Mouse (Mus musculus) left cerebral cortex, postnatal 10 days (tissue): ENCODE results near the gene Atp6v0e2. TPM values are rescaled to one million over a fixed set of nuclear protein-coding genes. Genes with fewer than 3 reads are reported as not detected.

Source experiments
- DNase-seq, 2 experiments: peaks; one replicate each; pipeline ENCODE4 v3.0.0; 2021 to 2022; ENCODE audit warnings: low spot score in 2 of 2, mixed read lengths in 1 of 2; ENCODE audit errors: extremely low spot score in 1 of 2
- intact Hi-C: fragments of 180-260 bp; cut with DNase I; formaldehyde crosslinking; loops from one replicate; pipeline ENCODE4 v1.15.1; 2025
- total RNA-seq, 2 experiments: library from RNA; stranded (reverse); gene quantifications; 2 replicates each; pipeline ENCODE4 v1.2.3; 2021

Atp6v0e2 gene
- total RNA-seq, 2 experiments from 2014 or later: 485 to 501 TPM

DNA sequence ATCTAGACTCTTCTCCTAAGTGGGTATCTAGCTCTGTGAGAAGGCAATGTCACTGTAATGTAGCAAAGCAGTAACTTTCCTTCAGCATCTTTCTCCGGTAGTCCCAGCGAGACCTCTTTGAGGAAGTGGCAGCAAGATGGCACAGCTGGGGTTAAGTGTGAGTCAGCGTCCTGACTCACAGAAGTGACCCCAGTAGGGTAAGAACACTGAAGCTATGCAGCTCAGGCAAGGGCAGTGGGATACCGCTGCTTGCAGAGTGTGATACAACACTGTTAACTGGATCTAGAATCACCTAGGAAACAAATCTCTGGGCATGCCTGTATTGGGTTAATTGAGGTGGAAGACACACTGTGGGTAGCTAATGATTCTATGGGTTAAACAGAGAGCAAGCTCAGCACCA, 1.3 kb upstream of the Atp6v0e2 start:
- DNase-seq: no peak
- intact Hi-C loops: loop anchor here (10.0 kb wide), 1 partner anchor 361 kb away; no protein-coding TSS in a partner anchor

DNA sequence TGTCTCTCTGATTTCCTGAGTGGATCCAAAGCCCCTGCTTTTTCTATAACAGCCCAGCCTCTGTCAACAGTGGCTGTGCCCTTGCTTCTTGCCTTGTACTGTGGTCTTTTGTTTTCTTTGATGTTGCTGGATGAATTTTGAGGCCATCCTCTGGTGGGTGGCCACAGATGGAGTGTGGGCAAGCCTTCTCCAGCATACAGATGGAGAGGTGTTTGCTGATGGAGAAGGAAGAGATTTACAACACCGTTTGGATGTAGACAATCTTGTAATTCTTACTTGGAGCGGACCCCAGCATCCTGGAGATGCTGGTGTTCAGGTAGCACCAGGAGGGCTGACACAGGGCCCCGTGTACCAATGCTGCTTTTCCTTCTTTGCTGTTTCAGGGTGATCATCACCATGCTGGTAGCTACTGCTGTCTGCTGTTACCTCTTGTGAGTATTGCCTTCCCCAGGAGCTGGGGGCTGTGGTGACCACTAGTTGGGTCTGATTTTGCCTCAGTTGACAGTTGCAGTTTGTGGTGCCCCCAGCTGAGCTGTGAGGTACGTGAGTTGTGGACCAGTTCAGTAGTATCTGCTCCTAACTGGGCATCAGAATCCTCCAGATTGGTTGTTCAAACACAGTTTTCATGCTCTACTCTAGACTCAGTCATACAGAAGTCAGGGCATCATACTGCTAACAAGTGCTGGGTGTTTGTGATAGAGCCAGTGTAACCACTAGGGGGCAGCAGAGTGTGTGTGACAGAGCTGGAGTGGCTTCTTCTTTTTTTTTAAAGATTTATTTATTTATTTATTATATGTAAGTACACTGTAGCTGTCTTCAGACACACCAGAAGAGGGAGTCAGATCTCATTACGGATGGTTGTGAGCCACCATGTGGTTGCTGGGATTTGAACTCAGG, 1.7 kb downstream of the Atp6v0e2 start:
- intact Hi-C loops: loop anchor here (10.0 kb wide), 1 partner anchor 364 kb away; no protein-coding TSS in a partner anchor
- DNase-seq: peak; percentile 70 to 88

- intact Hi-C loops: loop anchor here (5.0 to 10.0 kb wide), 2 partner anchors 92 to 365 kb away; no protein-coding TSS in a partner anchor
These were observed 2.4 kb downstream of the Atp6v0e2 start for GRCm38 (mm10) chr6:48539860-48540259.

GRCm38 (mm10) chr6:48540721-48541120, 3.3 kb downstream of the Atp6v0e2 start:
- intact Hi-C loops: loop anchor here (5.0 kb wide), 1 partner anchor 92 kb away; no protein-coding TSS in a partner anchor
- DNase-seq: no peak

More at GRCm38 (mm10) chr6:48539860-48540259, 2.4 kb downstream of the Atp6v0e2 start:
- no peak for DNase-seq

DNA sequence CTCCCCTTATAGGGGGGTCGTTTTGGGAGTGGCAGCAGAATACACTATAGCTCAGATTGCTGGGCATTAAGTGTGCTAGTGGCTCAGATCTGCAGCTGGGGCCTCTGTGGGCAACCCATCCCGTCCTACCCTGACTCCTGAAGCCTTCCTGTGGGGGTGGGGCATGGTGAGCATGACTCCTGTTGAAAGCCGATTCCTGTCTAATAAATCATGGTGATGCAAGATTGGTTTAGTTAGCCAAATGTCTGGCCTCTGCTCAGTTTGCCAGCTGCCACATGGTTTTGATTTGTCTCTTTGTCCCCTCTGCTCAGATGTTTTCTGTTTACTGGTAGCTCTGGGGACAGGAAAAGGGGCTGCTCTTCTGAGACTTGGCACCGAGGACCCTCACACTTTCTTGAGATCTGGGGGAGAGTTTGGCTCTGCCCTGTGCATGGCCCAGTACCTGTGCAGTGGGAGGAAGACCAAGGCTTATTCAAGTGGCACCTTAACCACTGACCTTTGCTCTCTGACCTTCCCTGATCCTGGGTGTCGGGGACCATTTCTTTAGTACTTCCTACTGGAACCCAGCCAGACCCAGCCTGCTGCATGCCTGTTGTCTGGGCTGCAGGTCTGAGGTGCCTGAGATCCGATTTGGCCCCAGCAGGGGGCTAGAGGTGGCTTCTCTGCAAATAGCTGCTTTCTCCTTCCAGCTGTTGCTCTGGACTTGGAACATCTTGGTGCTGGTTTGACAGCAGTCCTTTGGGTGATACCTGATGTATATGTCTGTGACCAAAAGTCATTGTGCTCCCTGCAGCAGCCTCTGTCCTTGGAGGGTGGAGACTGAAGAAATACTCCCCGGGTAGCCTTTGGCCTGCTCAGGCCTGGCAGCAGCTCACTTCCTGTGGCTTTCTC, 4.4 kb downstream of the Atp6v0e2 start:
- DNase-seq: peak in 1 of 2 experiments; percentile 49
- intact Hi-C loops: loop anchor here (5.0 kb wide), 1 partner anchor 90 kb away; no protein-coding TSS in a partner anchor

DNA sequence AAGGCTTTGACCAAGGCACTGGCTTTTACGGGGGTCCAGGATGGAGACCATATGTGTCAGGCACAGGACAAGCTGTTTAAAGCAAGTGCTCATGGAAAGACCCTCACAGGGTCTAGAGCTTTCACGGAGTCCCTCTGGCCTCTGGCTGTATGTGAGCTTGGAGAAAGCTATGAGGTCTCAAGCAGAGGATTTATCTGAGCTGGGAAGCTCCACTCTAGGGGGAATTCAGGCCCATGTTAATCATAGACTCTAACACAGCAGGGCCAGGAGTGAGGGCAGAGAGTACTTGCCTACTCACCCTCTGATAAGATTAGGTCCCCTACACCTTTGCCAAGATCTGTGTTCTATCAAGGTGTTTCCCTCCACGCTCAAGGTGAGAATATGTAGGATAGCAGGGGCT, 5.2 kb downstream of the Atp6v0e2 start:
- no peak for DNase-seq
- intact Hi-C loops: loop anchor here (5.0 kb wide), 1 partner anchor 90 kb away; no protein-coding TSS in a partner anchor

- intact Hi-C loops: no loop called here
- DNase-seq: no peak
These were observed 7.8 kb downstream of the Atp6v0e2 start for GRCm38 (mm10) chr6:48545251-48545650.

DNA sequence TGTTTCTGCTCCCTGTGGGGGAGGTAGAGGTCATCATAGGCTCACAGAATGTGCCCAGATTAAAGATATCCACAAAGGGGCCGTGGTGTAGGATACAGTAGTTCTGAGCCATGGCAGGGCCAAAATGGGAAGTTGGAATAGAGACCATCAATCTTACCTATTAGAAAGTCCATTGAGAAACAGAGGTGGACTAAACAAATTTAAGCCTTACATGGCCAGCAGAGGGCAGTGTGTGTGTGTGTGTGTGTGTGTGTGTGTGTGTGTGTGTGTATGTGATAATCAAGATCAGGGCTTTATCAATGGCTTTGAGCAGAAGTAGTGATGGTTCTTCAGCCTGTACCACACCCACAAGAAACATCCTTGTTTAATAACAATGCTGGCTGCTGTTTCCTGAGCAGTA, 8.9 kb downstream of the Atp6v0e2 start:
- intact Hi-C loops: no loop called here
- peak in 1 of 2 experiments; percentile 54 for DNase-seq

DNA sequence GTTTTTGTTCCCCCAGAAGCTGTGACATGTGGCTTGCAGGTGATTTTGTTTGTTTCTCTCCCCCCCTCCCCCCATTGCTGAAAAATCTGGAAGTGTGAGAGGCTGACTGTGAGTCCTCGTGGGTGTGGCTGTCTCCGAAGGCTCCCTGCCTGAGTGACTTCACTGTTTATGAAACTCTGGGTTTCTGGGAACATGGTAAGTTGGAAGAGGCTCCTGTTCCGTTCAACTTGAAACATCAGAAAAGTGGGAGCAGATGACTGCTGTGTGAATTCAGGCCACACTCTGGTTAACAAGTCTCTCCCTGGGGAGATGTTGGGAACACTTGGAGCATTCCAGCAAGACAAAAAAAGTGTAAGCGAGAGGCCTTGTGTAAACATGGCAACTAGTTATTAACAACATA, 9.4 kb downstream of the Atp6v0e2 start:
- DNase-seq: no peak
- intact Hi-C loops: no loop called here

- intact Hi-C loops: no loop called here
- no peak for DNase-seq
These were observed 10.9 kb downstream of the Atp6v0e2 start for GRCm38 (mm10) chr6:48548314-48548713.

- DNase-seq: no peak
- intact Hi-C loops: no loop called here
These were observed 15.5 kb downstream of the Atp6v0e2 start for GRCm38 (mm10) chr6:48552918-48553317.

GRCm38 (mm10) chr6:48553819-48554218, 16.4 kb downstream of the Atp6v0e2 start:
- intact Hi-C loops: no loop called here
- DNase-seq: no peak

DNA sequence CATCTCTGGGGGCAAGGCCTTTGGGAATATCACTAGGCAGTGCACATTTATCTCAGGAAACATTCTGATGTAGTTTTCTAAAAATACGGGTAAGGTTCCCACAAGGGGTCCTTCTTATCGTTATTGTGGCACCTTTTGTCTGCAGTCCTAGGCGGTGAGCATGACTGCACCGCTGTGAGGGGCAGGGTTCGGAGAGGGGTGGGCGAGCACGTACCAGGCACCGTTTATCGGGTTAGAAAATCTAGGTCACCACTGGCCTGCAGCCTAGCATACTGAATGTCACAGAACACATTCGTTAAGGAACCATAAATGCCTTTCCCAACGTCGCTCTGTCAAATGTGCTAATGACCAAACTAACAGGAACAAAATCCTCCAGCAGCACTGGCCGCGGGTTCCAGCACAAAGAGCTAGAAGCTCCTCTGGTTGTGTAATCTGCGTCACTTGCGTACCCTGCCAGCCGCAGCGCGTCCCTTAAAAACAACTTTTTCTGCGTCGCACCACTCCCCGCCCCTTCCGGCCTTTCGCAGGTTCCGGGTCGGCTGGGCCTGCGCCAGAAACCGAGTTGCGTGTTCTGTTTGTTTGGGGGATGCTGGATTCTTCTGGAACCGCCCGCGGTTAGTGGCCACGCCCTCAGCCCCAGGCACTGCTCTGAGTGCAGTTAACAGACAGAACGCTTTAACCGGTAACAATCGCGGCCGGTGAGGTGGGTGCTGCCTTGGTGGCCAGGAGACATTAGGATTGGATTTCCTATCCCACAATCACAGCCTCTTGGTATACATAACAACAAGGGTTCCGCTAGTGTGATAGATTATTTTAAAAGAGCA, 17.1 kb downstream of the Atp6v0e2 start, which contains the start of gene Lrrc61:
Lrrc61 (plus strand) TSS at position 517 of the 824 bp plus-strand sequence.
- DNase-seq: peak; percentile 97 to 99
- intact Hi-C loops: no loop called here

DNA sequence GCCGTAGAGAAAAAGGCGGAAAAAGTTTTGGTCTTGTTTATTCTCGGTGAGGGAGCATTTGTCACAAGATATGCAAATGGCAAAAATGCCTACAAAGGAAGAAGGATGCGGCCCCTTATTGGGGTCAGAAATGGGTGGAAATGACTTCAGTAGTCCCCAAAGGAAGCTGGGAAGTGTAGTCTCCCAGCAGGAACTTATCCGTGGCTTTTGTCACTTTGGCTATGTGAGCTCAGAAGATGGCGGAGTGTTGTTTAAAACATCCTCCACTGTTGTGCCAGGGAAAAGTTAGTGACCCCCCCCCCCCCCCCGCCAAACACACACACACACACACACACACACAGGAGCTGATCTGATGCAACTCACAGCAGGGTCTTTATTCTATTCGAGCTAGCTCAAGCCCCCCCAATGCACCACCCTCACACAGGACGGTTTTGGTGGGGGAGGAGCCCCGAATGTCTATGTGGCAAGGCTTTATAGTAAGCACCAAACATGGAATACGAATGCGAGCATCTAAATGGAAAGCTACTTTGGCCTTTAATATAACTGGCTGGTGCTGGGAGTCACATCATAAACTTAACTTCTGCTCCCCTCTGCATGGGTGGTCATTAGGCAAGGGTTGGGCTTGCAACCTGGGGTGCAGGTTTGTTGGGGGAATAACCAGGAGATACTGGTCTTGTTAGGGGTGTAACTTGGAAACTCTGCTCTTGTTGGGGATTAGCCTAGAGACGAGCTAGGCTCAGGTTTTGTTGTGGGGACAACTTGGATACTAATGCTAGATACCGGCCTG, 17.9 kb downstream of the Atp6v0e2 start:
- intact Hi-C loops: no loop called here
- DNase-seq: peak; percentile 53 to 70

DNA sequence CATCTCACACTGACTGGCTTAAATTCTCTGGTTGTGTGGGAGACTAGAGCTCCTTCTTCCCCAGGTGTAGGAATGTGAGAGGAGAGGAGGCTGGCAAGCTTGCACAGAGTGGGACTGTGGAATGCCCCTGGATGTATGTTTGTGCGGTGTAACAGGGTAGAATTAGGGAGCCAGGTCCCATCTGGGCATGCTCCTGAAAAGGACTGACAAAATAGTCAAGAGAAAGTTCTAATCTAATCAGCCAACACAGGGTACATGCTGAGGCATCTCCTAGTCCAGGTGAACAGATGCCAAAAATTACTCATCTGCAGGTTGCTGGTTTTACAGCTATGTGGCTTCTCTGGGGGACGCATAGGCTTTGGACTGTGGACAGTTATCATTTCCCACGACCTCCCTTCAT, 18.5 kb downstream of the Atp6v0e2 start:
- DNase-seq: no peak
- intact Hi-C loops: no loop called here

GRCm38 (mm10) chr6:48565693-48566310, 28.4 kb downstream of the Atp6v0e2 start:
- intact Hi-C loops: no loop called here
- no peak for DNase-seq

- intact Hi-C loops: no loop called here
- DNase-seq: peak in 1 of 2 experiments; percentile 68
These were observed 28.9 kb downstream of the Atp6v0e2 start for GRCm38 (mm10) chr6:48566312-48566711.
